Comparison of ENCODE assay signal across 9 mouse cellular contexts in the genomic region with DNA sequence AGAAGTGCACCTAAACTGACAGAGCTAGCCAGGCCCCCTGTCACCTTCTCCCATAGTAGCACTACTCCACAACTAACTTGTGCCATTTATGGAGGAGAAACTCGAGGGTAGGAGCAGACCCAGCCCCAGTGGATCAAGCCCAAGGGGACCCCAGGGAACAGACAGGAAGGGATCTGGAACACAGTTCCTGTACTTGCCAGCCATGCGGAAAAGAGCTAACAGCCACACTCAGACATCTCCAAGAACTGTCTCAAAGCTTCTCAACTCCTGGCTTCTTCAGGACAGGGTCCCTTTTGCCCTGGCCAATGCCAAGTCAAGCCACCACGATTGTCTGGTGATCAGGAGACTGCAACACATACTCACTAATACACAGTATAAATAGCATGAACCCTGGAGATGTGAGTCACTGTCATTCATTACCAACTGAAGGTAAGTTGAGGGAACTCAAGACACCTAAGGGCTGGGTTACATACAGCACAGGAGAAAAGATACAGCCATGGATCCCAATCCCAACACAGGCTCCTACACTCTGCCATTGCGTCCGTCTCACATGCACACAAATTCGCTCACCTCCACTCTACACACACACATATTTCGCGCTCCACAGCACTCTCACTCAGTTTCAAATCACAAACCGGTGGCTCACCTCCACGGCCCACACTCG. TPM values are rescaled to one million over a fixed set of nuclear protein-coding genes. Genes with fewer than 3 reads are reported as not detected.
DNase-seq lines count a peak whose midpoint lies in the region; ATAC-seq lines count a peak whose summit lies in the region.
"Had no signal": no experiment of that assay in that cellular context is flagged by ENCODE, and none has a peak within 500 bp of the region (broad histone marks: within the 10 kb centered on the region; RNA-seq: fewer than 3 reads in every experiment).

No protein-coding gene starts in this region.

- peak; percentile 95 for DNase-seq in heart, adult 11 months
- no peak for DNase-seq in heart, postnatal 4 days
- peak; percentile 16 for DNase-seq in ES-CJ7 (ENCODE audit: low read depth, low spot score)
- DNase-seq in adrenal gland, adult (ENCODE audit: inconsistent age in 2 of 2, low spot score in 1 of 2): no peak
- no peak for DNase-seq in frontal cortex, adult 2 months (ENCODE audit: extremely low spot score in 1 of 2, low spot score in 1 of 2)
- no peak for DNase-seq in frontal cortex, postnatal 36 days (ENCODE audit: low spot score in 2 of 2)
- DNase-seq: right cerebral cortex, adult 18-20 months had no signal

- ATAC-seq in heart, embryonic 14.5 days (ENCODE audit: insufficient number of reproducible peaks, insufficient read depth, low FRiP score, low read depth): no peak
- no peak for ATAC-seq in liver, embryonic 15.5 days (ENCODE audit: insufficient read depth)

- peak overlapping the region; percentile 81 for H3K9ac ChIP-seq in heart, embryonic 14.5 days (ENCODE audit: low read length)
- H3K9ac ChIP-seq in liver, embryonic 15.5 days: peak overlapping the region; percentile 64; the same call in 1 of the 2 replicates

- H3K4me1 ChIP-seq in heart, embryonic 14.5 days (ENCODE audit: control insufficient read depth in 2 of 2, insufficient read depth in 2 of 2, low read length in 2 of 2): peaks cover 15 to 47% of the 10 kb centered on the region in 2 experiments
- peaks cover 48% of the 10 kb centered on the region for H3K4me1 ChIP-seq in liver, embryonic 15.5 days (replicated peaks)

- WGBS in heart, embryonic 14.5 days: 5% methylated on average over 11 of the region's 11 CpGs
- 15% methylated on average over 11 of the region's 11 CpGs for WGBS in liver, embryonic 15.5 days (ENCODE audit: insufficient replicate concordance)

- no peaks in the 10 kb centered on the region for H3K27me3 ChIP-seq in heart, embryonic 14.5 days (ENCODE audit: control insufficient read depth, insufficient read depth, low read length)
- peaks cover 63% of the 10 kb centered on the region for H3K27me3 ChIP-seq in liver, embryonic 15.5 days

- H3K9me3 ChIP-seq in heart, embryonic 14.5 days (ENCODE audit: control insufficient read depth, low read length): no peaks in the 10 kb centered on the region
- H3K9me3 ChIP-seq in liver, embryonic 15.5 days (replicated peaks): no peaks in the 10 kb centered on the region

- peak overlapping the region; percentile 86 for H3K4me2 ChIP-seq in heart, embryonic 14.5 days (ENCODE audit: low read length)
- H3K4me2 ChIP-seq in liver, embryonic 15.5 days: peak overlapping the region; percentile 83

- no peaks in the 10 kb centered on the region for H3K36me3 ChIP-seq in heart, embryonic 14.5 days (ENCODE audit: control insufficient read depth, insufficient read depth, low read length)
- H3K36me3 ChIP-seq in liver, embryonic 15.5 days (replicated peaks): no peaks in the 10 kb centered on the region

- H3K27ac ChIP-seq in heart, embryonic 14.5 days (replicated peaks in 1 of 2; ENCODE audit: control insufficient read depth in 1 of 2, insufficient read depth in 1 of 2, low read depth in 2 of 2, low read length in 2 of 2): peak overlapping the region; percentile 8 to 81; a peak in 2 of 4 replicates
- H3K27ac ChIP-seq in liver, embryonic 15.5 days (replicated peaks): no peak overlapping the region

- peak overlapping the region; percentile 77 to 93 for H3K4me3 ChIP-seq in heart, embryonic 14.5 days (ENCODE audit: control insufficient read depth in 1 of 2, insufficient read depth in 1 of 2, low read depth in 1 of 2, low read length in 2 of 2)
- peak overlapping the region; percentile 71 for H3K4me3 ChIP-seq in liver, embryonic 15.5 days (replicated peaks)

RNA-seq across cellular contexts. Expression of a gene that starts 1.3 kb away (rescaled TPM):
- total RNA-seq in heart, postnatal 4 days (2021): 10 to 100 TPM; 25.0 to 26.9 TPM
- polyA plus RNA-seq in heart, embryonic 14.5 days (2014; fragmentation: Nextera tagmentation; extraction: Ambion mirVana): 15.2 and 18.4 TPM in 2 replicates
- 2.7 and 4.5 TPM in 2 replicates for polyA plus RNA-seq in liver, embryonic 15.5 days (2015; fragmentation: Nextera tagmentation; extraction: Ambion mirVana)
- polyA plus RNA-seq in frontal cortex, adult 2 months (2012; rRNA removed): 28.1 and 33.3 TPM in 2 replicates

Comparison
In these comparisons a context has a peak if more than half of its experiments do, and no peak if none do; other contexts are left out.
1. DNase-seq: peak in heart, adult 11 months (single experiment) and ES-CJ7 (single experiment); none in heart, postnatal 4 days (single experiment), adrenal gland, adult (0 of 2), frontal cortex, adult 2 months (0 of 2) and frontal cortex, postnatal 36 days (0 of 2).